Mouse (Mus musculus): ENCODE results near the gene Prr19. TPM values are rescaled to one million over a fixed set of nuclear protein-coding genes. Genes with fewer than 3 reads are reported as not detected.
A peak's percentile ranks its signal among the peaks of the same experiment; 100 is the strongest.

Gene Prr19
- polyA plus RNA-seq, 1 experiment from 2014 or later = 0.23 TPM

DNA sequence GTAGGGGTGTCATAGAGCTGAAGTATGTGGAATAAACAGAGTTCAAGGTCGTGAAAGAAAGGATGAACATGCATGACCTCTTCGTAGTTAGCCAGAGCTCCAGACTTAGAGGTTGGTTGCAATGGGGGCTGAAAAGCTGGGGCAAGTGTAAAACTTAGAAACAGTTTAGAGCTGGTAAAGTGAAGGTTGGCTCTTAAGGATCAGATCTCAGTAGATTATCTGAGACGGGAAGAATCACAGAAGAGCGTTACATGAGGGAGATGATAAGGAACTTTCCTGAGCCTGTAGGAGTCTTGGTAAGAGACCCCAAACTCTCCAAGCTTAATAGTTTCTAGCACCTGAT is 23.2 kb upstream of the Prr19 start:
- peak overlapping the region; percentile 100 for H3K27ac ChIP-seq (replicated peaks)
- H3K4me2 ChIP-seq = peak overlapping the region; percentile 92
- peak overlapping the region; percentile 91 for H3K9ac ChIP-seq
- ATAC-seq (ENCODE audit: extremely low read depth, insufficient number of reproducible peaks, low FRiP score, low TSS enrichment) = no peak
- WGBS = 8% methylated on average over 4 of the region's 4 CpGs
- peaks cover 74% of the 10 kb centered on the region for H3K4me1 ChIP-seq
- peaks cover 20% of the 10 kb centered on the region for H3K36me3 ChIP-seq
- no peaks in the 10 kb centered on the region for H3K9me3 ChIP-seq
- peak overlapping the region; percentile 69 for H3K4me3 ChIP-seq
- no peaks in the 10 kb centered on the region for H3K27me3 ChIP-seq (replicated peaks)

DNA sequence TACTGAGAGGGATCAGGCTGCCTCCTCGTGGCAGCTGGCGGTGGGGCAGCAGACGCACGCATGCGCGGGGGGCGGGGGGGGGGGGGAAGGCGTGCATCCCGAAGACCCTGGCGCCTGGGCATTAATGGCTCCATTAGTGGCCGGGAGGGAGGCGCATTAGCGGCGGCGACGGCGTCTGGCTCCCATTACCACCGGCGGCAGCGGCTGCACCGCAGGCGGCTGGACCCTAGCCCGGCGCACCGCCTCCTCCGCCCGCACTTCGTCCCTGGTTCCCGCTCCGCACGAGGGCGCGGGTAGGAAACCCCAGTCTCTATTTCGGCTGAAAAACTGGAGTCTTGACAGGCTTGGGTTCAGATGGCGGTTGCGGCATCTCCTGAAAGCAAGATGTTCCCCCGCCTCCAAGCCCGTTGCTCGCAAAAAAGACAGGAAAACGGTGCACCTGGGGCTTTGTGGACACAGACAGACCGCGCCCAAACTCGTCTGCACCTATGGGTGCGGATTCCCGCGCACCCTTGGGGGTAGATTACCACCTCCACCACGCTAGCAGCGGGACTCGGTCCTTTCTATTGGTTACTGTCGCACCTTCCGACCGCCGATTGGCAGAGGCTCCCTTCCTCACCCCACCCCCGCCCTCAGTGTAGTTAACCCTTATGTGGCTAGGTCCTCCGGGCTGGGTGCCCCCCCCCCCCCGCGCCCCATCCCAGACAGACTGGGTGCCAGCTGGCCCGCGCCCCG is 22.7 kb upstream of the Prr19 start:
- peaks cover 15% of the 10 kb centered on the region for H3K36me3 ChIP-seq
- H3K4me3 ChIP-seq = peak overlapping the region; percentile 69
- 0 out of 2 replicates have a peak, but pooled peaks have one; percentile 3 for ATAC-seq (ENCODE audit: extremely low read depth, insufficient number of reproducible peaks, low FRiP score, low TSS enrichment)
- peak overlapping the region; percentile 100 for H3K27ac ChIP-seq (replicated peaks)
- H3K9me3 ChIP-seq = no peaks in the 10 kb centered on the region
- H3K4me1 ChIP-seq = peaks cover 74% of the 10 kb centered on the region
- H3K4me2 ChIP-seq = peak overlapping the region; percentile 92
- no peaks in the 10 kb centered on the region for H3K27me3 ChIP-seq (replicated peaks)
- peak overlapping the region; percentile 91 for H3K9ac ChIP-seq
- WGBS = under 1% methylated on average over 50 of the region's 60 CpGs

GRCm38 (mm10) chr7:25279076-25279860 is 21.9 kb upstream of the Prr19 start:
- peaks cover 74% of the 10 kb centered on the region for H3K4me1 ChIP-seq
- under 1% methylated on average over 42 of the region's 49 CpGs for WGBS
- H3K36me3 ChIP-seq = peaks cover 9% of the 10 kb centered on the region

DNA sequence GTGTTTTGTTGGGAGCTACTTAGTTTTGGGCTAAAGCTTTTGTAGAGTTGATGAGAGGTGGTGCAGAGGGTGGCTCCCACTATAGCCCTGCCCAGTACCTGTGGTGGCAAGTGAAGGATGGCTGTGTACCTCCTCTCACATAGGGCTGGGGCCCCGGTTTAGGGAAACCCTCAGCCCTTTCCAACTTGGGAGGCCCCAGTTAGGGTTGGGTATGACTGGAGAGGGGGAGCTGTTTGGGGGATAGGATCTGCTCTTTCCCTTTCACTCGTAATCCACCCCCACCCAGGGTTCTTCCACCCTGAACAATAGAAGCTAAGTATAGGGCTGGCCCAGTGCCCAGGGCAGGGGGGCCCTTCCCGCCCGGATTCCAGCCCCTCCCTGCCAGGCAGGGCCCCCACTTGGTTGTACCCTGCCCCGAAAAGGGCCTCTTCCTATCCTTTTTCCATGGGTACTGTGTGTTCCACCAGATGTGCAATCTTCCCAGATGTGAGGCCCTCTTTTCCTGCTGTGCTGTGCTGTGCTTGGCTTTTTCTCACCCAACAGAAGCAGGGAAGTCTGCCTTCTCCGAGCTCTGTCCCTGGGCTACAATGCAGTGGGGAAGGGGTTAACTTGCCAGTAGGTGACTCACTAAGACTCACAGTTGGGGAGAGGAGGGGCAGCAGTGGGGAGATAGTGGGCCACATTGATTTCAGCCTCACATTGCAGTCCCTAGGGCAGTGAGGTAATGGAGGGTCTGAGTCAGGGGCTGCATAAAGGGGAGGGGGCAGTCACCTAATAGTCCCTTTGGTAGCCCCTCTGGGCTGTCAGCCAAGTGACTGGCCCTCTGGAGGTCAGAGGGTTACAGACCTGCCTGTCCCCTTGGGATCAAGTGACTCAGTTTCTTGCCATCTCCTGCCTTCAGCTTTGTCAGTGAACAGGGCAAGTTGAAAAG is 21.1 kb upstream of the Prr19 start:
- H3K9ac ChIP-seq = peak overlapping the region; percentile 91
- H3K27me3 ChIP-seq (replicated peaks) = no peaks in the 10 kb centered on the region
- ATAC-seq (ENCODE audit: extremely low read depth, insufficient number of reproducible peaks, low FRiP score, low TSS enrichment) = peak; percentile 10
- peak overlapping the region; percentile 92 for H3K4me2 ChIP-seq
- peaks cover 74% of the 10 kb centered on the region for H3K4me1 ChIP-seq
- H3K9me3 ChIP-seq = no peaks in the 10 kb centered on the region
- H3K4me3 ChIP-seq = peak overlapping the region; percentile 69
- H3K36me3 ChIP-seq = peaks cover 9% of the 10 kb centered on the region
- WGBS = under 1% methylated on average over 6 of the region's 6 CpGs
- peak overlapping the region; percentile 100 for H3K27ac ChIP-seq (replicated peaks)

More at GRCm38 (mm10) chr7:25279076-25279860, 21.9 kb upstream of the Prr19 start:
- Histone ChIP-seq H3K27me3 (replicated peaks) (no peaks in the 10 kb centered on the region), H3K4me2 (peak overlapping the region; percentile 92), H3K9me3 (no peaks in the 10 kb centered on the region), H3K4me3 (peak overlapping the region; percentile 69), H3K9ac (peak overlapping the region; percentile 91), H3K27ac (replicated peaks) (peak overlapping the region; percentile 100)
- peak; percentile 6; the same call in 1 of the 2 replicates for ATAC-seq (ENCODE audit: extremely low read depth, insufficient number of reproducible peaks, low FRiP score, low TSS enrichment)

DNA sequence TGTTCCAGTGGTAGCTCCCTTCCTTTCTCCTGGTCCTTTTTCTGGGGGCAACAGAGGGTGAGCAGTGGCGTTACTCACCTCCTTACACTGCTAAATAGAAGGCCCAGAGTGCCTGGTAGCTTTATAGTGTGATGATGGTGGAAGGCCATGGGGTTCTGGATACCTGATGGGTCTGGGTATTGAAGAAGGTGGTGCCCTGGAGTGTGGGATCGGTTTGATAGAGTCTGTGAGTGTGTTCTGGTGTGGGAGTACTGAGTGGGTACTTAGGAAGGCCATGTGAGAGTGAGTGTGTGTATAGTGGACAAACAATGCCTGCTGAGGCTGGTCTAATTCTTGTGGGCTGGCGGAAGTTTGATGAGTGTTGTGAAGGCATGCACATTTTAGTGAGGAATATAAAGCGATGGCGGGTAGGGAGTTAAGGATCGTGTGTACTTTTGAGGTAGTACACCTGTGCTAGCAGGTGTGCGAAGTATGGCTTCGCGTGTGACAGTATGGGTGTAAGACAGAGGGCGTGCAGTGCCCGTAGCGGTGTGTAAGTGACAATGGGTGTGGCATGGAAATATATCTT is 20.0 kb upstream of the Prr19 start:
- WGBS = 16% methylated on average over 12 of the region's 12 CpGs
- Histone ChIP-seq H3K9ac (peak overlapping the region; percentile 91), H3K9me3 (no peaks in the 10 kb centered on the region), H3K27ac (replicated peaks) (peak overlapping the region; percentile 100), H3K27me3 (replicated peaks) (no peaks in the 10 kb centered on the region), H3K4me3 (peak overlapping the region; percentile 69), H3K4me1 (peaks cover 63% of the 10 kb centered on the region), H3K36me3 (peaks cover 18% of the 10 kb centered on the region), H3K4me2 (peak overlapping the region; percentile 92)
- ATAC-seq (ENCODE audit: extremely low read depth, insufficient number of reproducible peaks, low FRiP score, low TSS enrichment) = no peak

GRCm38 (mm10) chr7:25281734-25282601 is 19.2 kb upstream of the Prr19 start:
- whole genome bisulfite sequencing = under 1% methylated on average over 55 of the region's 108 CpGs
- Histone ChIP-seq H3K27me3 (replicated peaks) (no peaks in the 10 kb centered on the region), H3K9me3 (no peaks in the 10 kb centered on the region), H3K9ac (peak overlapping the region; percentile 91), H3K4me3 (peak overlapping the region; percentile 69), H3K36me3 (peaks cover 25% of the 10 kb centered on the region), H3K4me1 (peaks cover 56% of the 10 kb centered on the region), H3K27ac (replicated peaks) (peak overlapping the region; percentile 100), H3K4me2 (peak overlapping the region; percentile 97)
- peak; percentile 79 for ATAC-seq (ENCODE audit: extremely low read depth, insufficient number of reproducible peaks, low FRiP score, low TSS enrichment)

DNA sequence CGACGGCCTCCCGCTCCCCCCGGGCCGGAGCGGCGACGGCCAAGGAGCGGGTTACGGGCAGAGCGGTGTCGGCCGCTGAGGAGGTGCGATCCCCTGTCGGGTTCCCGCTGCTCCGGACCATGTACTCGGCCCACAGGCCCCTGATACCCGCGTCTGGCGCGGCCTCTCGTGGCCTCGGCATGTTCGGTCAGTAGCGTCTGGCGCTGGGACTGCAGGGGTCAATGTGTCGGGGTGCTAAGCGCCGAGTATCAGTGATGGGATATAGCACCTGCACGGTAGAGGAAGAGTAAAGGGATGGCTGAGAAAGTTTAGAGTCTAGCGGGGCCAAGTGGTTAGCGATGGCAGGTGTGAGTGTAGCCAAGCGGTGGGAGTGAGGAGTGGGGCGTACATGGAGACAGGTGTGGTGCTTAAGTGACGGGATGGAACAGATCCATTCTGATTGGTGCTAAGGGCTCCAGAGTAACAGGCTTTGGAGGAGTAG is 18.4 kb upstream of the Prr19 start:
- H3K4me3 ChIP-seq = peak overlapping the region; percentile 69
- WGBS = 1% methylated on average over 27 of the region's 36 CpGs
- H3K36me3 ChIP-seq = peaks cover 33% of the 10 kb centered on the region
- H3K27me3 ChIP-seq (replicated peaks) = no peaks in the 10 kb centered on the region
- no peaks in the 10 kb centered on the region for H3K9me3 ChIP-seq
- peaks cover 48% of the 10 kb centered on the region for H3K4me1 ChIP-seq
- peak overlapping the region; percentile 97 for H3K4me2 ChIP-seq
- H3K27ac ChIP-seq (replicated peaks) = peak overlapping the region; percentile 100
- peak overlapping the region; percentile 87 for H3K9ac ChIP-seq
- ATAC-seq (ENCODE audit: extremely low read depth, insufficient number of reproducible peaks, low FRiP score, low TSS enrichment) = peak; percentile 0; the same call in 1 of the 2 replicates

GRCm38 (mm10) chr7:25283637-25284036 is 17.6 kb upstream of the Prr19 start:
- Histone ChIP-seq H3K9me3 (no peaks in the 10 kb centered on the region), H3K4me3 (peak overlapping the region; percentile 69), H3K36me3 (peaks cover 42% of the 10 kb centered on the region), H3K9ac (peak overlapping the region; percentile 87), H3K27me3 (replicated peaks) (no peaks in the 10 kb centered on the region), H3K4me1 (peaks cover 45% of the 10 kb centered on the region), H3K4me2 (peak overlapping the region; percentile 97), H3K27ac (replicated peaks) (peak overlapping the region; percentile 100)
- no peak for ATAC-seq (ENCODE audit: extremely low read depth, insufficient number of reproducible peaks, low FRiP score, low TSS enrichment)
- 9% methylated on average over 5 of the region's 5 CpGs for WGBS

DNA sequence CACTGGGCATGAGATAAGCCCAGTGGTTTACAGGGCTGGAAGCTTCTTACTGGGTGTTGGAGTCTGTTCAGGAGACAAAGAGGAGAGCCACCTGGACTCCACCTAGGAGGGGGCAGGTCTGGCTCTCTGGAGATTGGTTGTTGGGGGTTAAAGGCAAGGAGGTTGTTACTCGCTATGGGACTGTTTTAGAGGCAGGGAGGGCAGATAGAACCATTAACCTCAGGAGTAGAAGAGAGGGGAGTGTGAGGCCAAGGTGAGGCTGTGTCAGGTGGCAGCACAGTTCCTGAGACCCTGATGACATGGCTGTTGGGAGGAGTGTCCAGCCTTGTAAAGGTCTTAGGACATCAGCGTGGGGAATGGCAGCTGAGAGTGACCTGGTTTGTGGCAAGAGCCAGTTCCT is 17.0 kb upstream of the Prr19 start:
- Histone ChIP-seq H3K4me1 (peaks cover 45% of the 10 kb centered on the region), H3K27me3 (replicated peaks) (no peaks in the 10 kb centered on the region), H3K36me3 (peaks cover 47% of the 10 kb centered on the region), H3K9me3 (no peaks in the 10 kb centered on the region), H3K9ac (peak overlapping the region; percentile 87), H3K4me2 (peak overlapping the region; percentile 97), H3K4me3 (peak overlapping the region; percentile 69), H3K27ac (replicated peaks) (peak overlapping the region; percentile 100)
- WGBS = 58% methylated on average over 2 of the region's 2 CpGs
- ATAC-seq (ENCODE audit: extremely low read depth, insufficient number of reproducible peaks, low FRiP score, low TSS enrichment) = no peak

DNA sequence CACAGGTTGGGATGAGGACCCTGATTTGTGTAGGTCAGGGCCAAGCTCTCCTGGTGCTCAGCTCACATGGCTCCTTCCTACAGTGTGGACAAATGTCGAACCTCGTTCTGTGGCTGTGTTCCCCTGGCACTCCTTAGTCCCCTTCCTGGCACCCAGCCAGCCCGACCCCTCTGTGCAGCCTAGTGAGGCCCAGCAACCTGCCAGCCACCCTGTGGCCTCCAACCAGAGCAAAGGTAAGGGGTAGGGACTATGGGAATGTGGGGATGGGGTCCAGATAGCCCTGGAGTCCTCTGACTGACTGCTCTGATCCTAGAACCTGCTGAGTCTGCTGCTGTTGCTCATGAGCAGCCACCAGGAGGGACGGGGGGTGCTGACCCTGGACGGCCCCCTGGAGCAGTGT is 16.4 kb upstream of the Prr19 start:
- Histone ChIP-seq H3K9me3 (no peaks in the 10 kb centered on the region), H3K4me1 (peaks cover 42% of the 10 kb centered on the region), H3K4me2 (peak overlapping the region; percentile 97), H3K27ac (replicated peaks) (peak overlapping the region; percentile 100; the same call in 1 of the 2 replicates), H3K36me3 (peaks cover 53% of the 10 kb centered on the region), H3K9ac (peak overlapping the region; percentile 87), H3K4me3 (peak overlapping the region; percentile 69; the same call in 1 of the 2 replicates), H3K27me3 (replicated peaks) (no peaks in the 10 kb centered on the region)
- ATAC-seq (ENCODE audit: extremely low read depth, insufficient number of reproducible peaks, low FRiP score, low TSS enrichment) = no peak
- 62% methylated on average over 5 of the region's 5 CpGs for WGBS

Measured in heart, embryonic 13.5 days (tissue).